Mouse (Mus musculus) lung, adult 2 months (tissue): ENCODE measurements around the gene Card10.

Source experiments
- CTCF ChIP-seq: fragments of 200-500 bp; IDR thresholded peaks from 2 replicates; pipeline ENCODE4 v1.5.1; 2011; ENCODE audit warnings: mild to moderate bottlenecking, low read length, control low read depth; ENCODE audit not compliant: insufficient read depth
- POLR2A ChIP-seq: fragments of 200-500 bp; IDR thresholded peaks from 2 replicates; pipeline ENCODE4 v1.6.1; 2011; ENCODE audit warnings: low read depth, mild to moderate bottlenecking, control low read depth, low read length, borderline replicate concordance; ENCODE audit errors: extremely low read depth

GRCm38 (mm10) chr15:78815314-78816073, 12.7 kb upstream of the Card10 start:
- TF ChIP-seq POLR2A (no peak), CTCF (no peak)
